Mouse (Mus musculus) ES-Bruce4 (cell line): ENCODE results near the gene Mob4. TPM values are rescaled to one million over a fixed set of nuclear protein-coding genes. Genes with fewer than 3 reads are reported as not detected.

Source experiments
- H3K27ac ChIP-seq: 2 replicates; pipeline ENCODE4 v1.5.1; 2012; ENCODE audit warnings: low read length, inconsistent platforms; ENCODE audit not compliant: insufficient read depth
- H3K27me3 ChIP-seq: 2 replicates; pipeline ENCODE4 v1.6.1; 2012; ENCODE audit warnings: mild to moderate bottlenecking, low read length, inconsistent platforms; ENCODE audit not compliant: control insufficient read depth, poor library complexity, insufficient read depth, severe bottlenecking
- H3K36me3 ChIP-seq: 2 replicates; pipeline ENCODE4 v1.6.1; 2012; ENCODE audit warnings: inconsistent platforms, mild to moderate bottlenecking, low read length, moderate library complexity; ENCODE audit not compliant: control insufficient read depth, poor library complexity, insufficient read depth, severe bottlenecking
- H3K4me1 ChIP-seq: one replicate; pipeline ENCODE4 v1.8.1; 2011; ENCODE audit warnings: low read length; ENCODE audit not compliant: control insufficient read depth, insufficient read depth
- H3K4me3 ChIP-seq: 2 replicates; pipeline ENCODE4 v1.5.1; 2011; ENCODE audit warnings: low read depth, mild to moderate bottlenecking, low read length
- H3K9ac ChIP-seq: 2 replicates; pipeline ENCODE4 v1.6.1; 2012; ENCODE audit warnings: low read depth, mild to moderate bottlenecking, inconsistent platforms; ENCODE audit not compliant: poor library complexity, severe bottlenecking
- H3K9me3 ChIP-seq: replicated peaks from 2 replicates; pipeline ENCODE4 v1.6.1; 2012; ENCODE audit warnings: mild to moderate bottlenecking, low read length, inconsistent platforms; ENCODE audit not compliant: control insufficient read depth, poor library complexity, insufficient read depth, severe bottlenecking
- CTCF ChIP-seq: IDR thresholded peaks from one replicate; pipeline ENCODE4 v1.8.1; 2011; ENCODE audit warnings: low read depth, low read length
- EP300 ChIP-seq: IDR thresholded peaks from 2 replicates; pipeline ENCODE4 v1.6.1; 2011; ENCODE audit warnings: low read depth, low read length; ENCODE audit not compliant: insufficient read depth
- POLR2A ChIP-seq: IDR thresholded peaks from one replicate; pipeline ENCODE4 v1.8.1; 2011; ENCODE audit warnings: low read length; ENCODE audit not compliant: insufficient read depth
- polyA plus RNA-seq: library from polyadenylated mRNA; stranded (reverse); fragments of >200 nt; gene quantifications from 2 replicates; pipeline ENCODE4 v1.2.4, GENCODE M21; 2011; ENCODE audit warnings: low read depth; ENCODE audit not compliant: missing spikeins, insufficient read depth, insufficient read length

Mob4 gene
- polyA plus RNA-seq, 1 experiment = 83.5 TPM

DNA sequence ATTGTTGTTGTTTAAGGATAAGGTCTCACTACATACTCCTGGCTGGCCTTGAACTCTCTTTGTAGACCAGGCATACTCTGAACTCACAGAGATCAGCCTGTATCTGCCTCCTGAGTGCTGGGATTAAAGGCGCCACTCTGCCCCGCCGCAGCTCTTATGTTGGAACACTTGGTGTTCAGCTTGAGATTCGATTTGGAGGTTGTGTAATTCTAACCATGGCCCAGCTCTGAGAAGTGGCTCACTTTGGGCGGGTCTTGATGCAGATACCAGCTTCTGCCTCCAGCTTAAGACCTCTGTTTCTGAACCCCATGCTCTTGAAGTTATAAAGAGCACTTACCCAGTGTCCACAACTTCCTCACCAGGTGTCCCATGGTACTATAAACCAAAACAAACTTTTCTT lies 1.3 kb upstream of the Mob4 start:
- Histone ChIP-seq H3K4me3 (peak overlapping the region; percentile 35; the same call in 1 of the 2 replicates), H3K27ac (peak overlapping the region; percentile 89), H3K4me1 (peaks cover 1% of the 10 kb centered on the region), H3K9ac (peak overlapping the region; percentile 73), H3K36me3 (peaks cover 3% of the 10 kb centered on the region), H3K27me3 (no peaks in the 10 kb centered on the region), H3K9me3 (no peaks in the 10 kb centered on the region)
- TF ChIP-seq CTCF = no peak
- no peak for TF ChIP-seq POLR2A
- no peak for TF ChIP-seq EP300

- Histone ChIP-seq H3K9ac (peak overlapping the region; percentile 73), H3K36me3 (peaks cover 3% of the 10 kb centered on the region), H3K27me3 (no peaks in the 10 kb centered on the region), H3K4me3 (peak overlapping the region; percentile 57), H3K27ac (peak overlapping the region; percentile 89), H3K9me3 (no peaks in the 10 kb centered on the region), H3K4me1 (peaks cover 1% of the 10 kb centered on the region)
- no peak for TF ChIP-seq CTCF
Measured at GRCm38 (mm10) chr1:55130190-55130916, 678 bp upstream of the Mob4 start.

GRCm38 (mm10) chr1:55131424-55132014 lies 488 bp downstream of the Mob4 start:
- H3K4me3 ChIP-seq = peak overlapping the region; percentile 78
- H3K4me1 ChIP-seq = peaks cover 1% of the 10 kb centered on the region
- no peaks in the 10 kb centered on the region for H3K27me3 ChIP-seq
- peak overlapping the region; percentile 76 for H3K27ac ChIP-seq
- H3K36me3 ChIP-seq = peaks cover 3% of the 10 kb centered on the region
- H3K9ac ChIP-seq = peak overlapping the region; percentile 92
- TF ChIP-seq CTCF = no peak
- TF ChIP-seq EP300 = peak; percentile 53; the same call in 1 of the 2 replicates
- no peaks in the 10 kb centered on the region for H3K9me3 ChIP-seq

DNA sequence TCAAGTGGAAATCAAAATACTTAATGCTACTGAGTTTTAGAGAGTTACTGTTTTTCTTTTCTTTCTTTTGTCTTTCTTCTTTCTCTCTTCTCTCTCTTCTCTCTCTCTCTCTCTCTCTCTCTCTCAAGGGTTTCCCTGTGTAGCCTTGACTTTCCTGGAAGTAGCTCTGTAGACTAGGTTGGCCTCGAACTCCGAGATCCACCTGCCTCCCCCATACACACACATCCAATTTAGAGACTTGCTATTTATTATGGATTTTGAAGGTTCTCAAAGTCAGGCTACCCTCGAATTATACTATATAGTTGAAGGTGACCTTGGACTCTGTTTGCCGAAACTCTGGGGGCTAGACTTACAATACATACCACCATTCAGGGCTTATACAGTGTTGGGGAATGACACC lies 1.3 kb downstream of the Mob4 start:
- H3K4me3 ChIP-seq = peak overlapping the region; percentile 51
- H3K9me3 ChIP-seq = no peaks in the 10 kb centered on the region
- no peak for TF ChIP-seq EP300
- no peak for TF ChIP-seq POLR2A
- no peak for TF ChIP-seq CTCF
- H3K27me3 ChIP-seq = no peaks in the 10 kb centered on the region
- peak overlapping the region; percentile 76 for H3K27ac ChIP-seq
- H3K4me1 ChIP-seq = peaks cover 1% of the 10 kb centered on the region
- peaks cover 3% of the 10 kb centered on the region for H3K36me3 ChIP-seq
- H3K9ac ChIP-seq = peak overlapping the region; percentile 92

GRCm38 (mm10) chr1:55133173-55133572 lies 2.1 kb downstream of the Mob4 start:
- Histone ChIP-seq H3K36me3 (peaks cover 4% of the 10 kb centered on the region), H3K4me3 (no peak overlapping the region), H3K9ac (peak overlapping the region; percentile 3; the same call in 1 of the 2 replicates), H3K27ac (no peak overlapping the region), H3K9me3 (no peaks in the 10 kb centered on the region), H3K27me3 (no peaks in the 10 kb centered on the region), H3K4me1 (peaks cover 1% of the 10 kb centered on the region)
- TF ChIP-seq CTCF = no peak
- TF ChIP-seq EP300 = no peak
- no peak for TF ChIP-seq POLR2A

- H3K9ac ChIP-seq = no peak overlapping the region
- TF ChIP-seq EP300 (no peak), CTCF (no peak), POLR2A (no peak)
- H3K4me3 ChIP-seq = no peak overlapping the region
- H3K36me3 ChIP-seq = peaks cover 8% of the 10 kb centered on the region
- peaks cover 1% of the 10 kb centered on the region for H3K4me1 ChIP-seq
- no peaks in the 10 kb centered on the region for H3K9me3 ChIP-seq
- no peak overlapping the region for H3K27ac ChIP-seq
- no peaks in the 10 kb centered on the region for H3K27me3 ChIP-seq
Measured at GRCm38 (mm10) chr1:55134301-55134700, 3.3 kb downstream of the Mob4 start.
